Mouse (Mus musculus) heart, embryonic 14.5 days (tissue): ENCODE measurements around the gene Ptms. TPM values are rescaled to one million over a fixed set of nuclear protein-coding genes. Genes with fewer than 3 reads are reported as not detected.

ENCODE experiments used
- ATAC-seq: fragments of 200-750 bp; cut with Nextera tagmentation; 2 replicates; pipeline ENCODE4 v1.8.0; 2017; ENCODE audit warnings: low read depth, moderate TSS enrichment; ENCODE audit not compliant: insufficient number of reproducible peaks, insufficient read depth, low FRiP score
- H3K27ac ChIP-seq, 2 experiments: fragments of 200-500 bp in 1 of 2; fragments of 300-500 bp in 1 of 2; sonication (generic) in 1 of 2; replicated peaks in 1 of 2; 2 replicates each; pipeline ENCODE4 v1.5.1; 2012 to 2014; ENCODE audit warnings: low read depth in 2 of 2, low read length in 2 of 2, control low read depth in 1 of 2, mild to moderate bottlenecking in 1 of 2, mixed read lengths in 1 of 2; ENCODE audit not compliant: control insufficient read depth in 1 of 2, insufficient read depth in 1 of 2
- H3K27me3 ChIP-seq: fragments of 300-500 bp; sonication (generic); 2 replicates; pipeline ENCODE4 v1.6.1; 2014; ENCODE audit warnings: mild to moderate bottlenecking, low read length, control low read depth; ENCODE audit not compliant: control insufficient read depth, insufficient read depth
- H3K36me3 ChIP-seq: fragments of 300-500 bp; sonication (generic); 2 replicates; pipeline ENCODE4 v1.6.1; 2014; ENCODE audit warnings: mild to moderate bottlenecking, control low read depth, low read length, mixed read lengths; ENCODE audit not compliant: control insufficient read depth, insufficient read depth
- H3K4me1 ChIP-seq, 2 experiments: fragments of 200-500 bp in 1 of 2; fragments of 300-500 bp in 1 of 2; sonication (generic) in 1 of 2; 2 replicates each; pipeline ENCODE4 v1.6.1; 2012 to 2014; ENCODE audit warnings: low read length in 2 of 2, control low read depth in 1 of 2, mixed read lengths in 1 of 2; ENCODE audit not compliant: control insufficient read depth in 2 of 2, insufficient read depth in 2 of 2
- H3K4me2 ChIP-seq: fragments of 300-500 bp; sonication (generic); 2 replicates; pipeline ENCODE4 v1.6.1; 2014; ENCODE audit warnings: mild to moderate bottlenecking, low read length
- H3K4me3 ChIP-seq, 2 experiments: fragments of 200-500 bp in 1 of 2; fragments of 300-500 bp in 1 of 2; sonication (generic) in 1 of 2; 2 replicates each; pipeline ENCODE4 v1.5.1; 2012 to 2014; ENCODE audit warnings: low read length in 2 of 2, mild to moderate bottlenecking in 2 of 2, control low read depth in 1 of 2, low read depth in 1 of 2, moderate library complexity in 1 of 2; ENCODE audit not compliant: control insufficient read depth in 1 of 2, insufficient read depth in 1 of 2
- H3K9ac ChIP-seq: fragments of 300-500 bp; sonication (generic); 2 replicates; pipeline ENCODE4 v1.6.1; 2014; ENCODE audit warnings: mild to moderate bottlenecking, low read length
- H3K9me3 ChIP-seq: fragments of 300-500 bp; sonication (generic); 2 replicates; pipeline ENCODE4 v1.6.1; 2016; ENCODE audit warnings: low read length, control low read depth; ENCODE audit not compliant: control insufficient read depth
- WGBS: fragments of 180-500 bp; shearing (Covaris S2); extraction: QIAGEN DNeasy Blood & Tissue Kit; methylation state at CpG from one replicate; pipeline ENCODE4 v1.1.7; 2014; 5-methylcytosine and 5-hydroxymethylcytosine counted together
- polyA plus RNA-seq: library from polyadenylated mRNA; unstranded; fragments of >200 nt; fragmentation: Nextera tagmentation; extraction: Ambion mirVana; gene quantifications from 2 replicates; pipeline ENCODE4 v1.2.1, GENCODE M21; 2014

The Ptms gene
- polyA plus RNA-seq, 1 experiment from 2014 or later, result 251 TPM

GRCm38 (mm10) chr6:124959960-124960359 is 40.1 kb upstream of the Ptms start:
- WGBS, result 93% methylated on average over 13 of the region's 13 CpGs
- Histone ChIP-seq H3K27ac (no peak overlapping the region), H3K4me2 (no peak overlapping the region), H3K9ac (no peak overlapping the region), H3K4me1 (peaks cover 5 to 8% of the 10 kb centered on the region in 2 experiments), H3K4me3 (no peak overlapping the region), H3K36me3 (peaks cover 71% of the 10 kb centered on the region), H3K27me3 (no peaks in the 10 kb centered on the region), H3K9me3 (no peaks in the 10 kb centered on the region)
- no peak for ATAC-seq

GRCm38 (mm10) chr6:124958127-124958526 is 38.2 kb upstream of the Ptms start:
- Histone ChIP-seq H3K4me2 (no peak overlapping the region), H3K9ac (no peak overlapping the region), H3K27ac (no peak overlapping the region), H3K4me3 (no peak overlapping the region), H3K36me3 (peaks cover 71% of the 10 kb centered on the region), H3K9me3 (no peaks in the 10 kb centered on the region), H3K27me3 (no peaks in the 10 kb centered on the region), H3K4me1 (no peaks in the 10 kb centered on the region; a peak in 1 of 4 replicates)
- WGBS, result 84% methylated on average over 3 of the region's 3 CpGs
- no peak for ATAC-seq

- whole genome bisulfite sequencing, result 88% methylated on average over 4 of the region's 4 CpGs
Measured at GRCm38 (mm10) chr6:124955212-124955611, 35.3 kb upstream of the Ptms start.

GRCm38 (mm10) chr6:124953991-124954715 is 34.2 kb upstream of the Ptms start:
- 87% methylated on average over 2 of the region's 2 CpGs for WGBS
- Histone ChIP-seq H3K9ac (no peak overlapping the region), H3K9me3 (no peaks in the 10 kb centered on the region), H3K4me1 (no peaks in the 10 kb centered on the region), H3K36me3 (peaks cover 37% of the 10 kb centered on the region), H3K4me2 (no peak overlapping the region), H3K27ac (no peak overlapping the region), H3K4me3 (no peak overlapping the region), H3K27me3 (no peaks in the 10 kb centered on the region)
- no peak for ATAC-seq

More at GRCm38 (mm10) chr6:124955212-124955611, 35.3 kb upstream of the Ptms start:
- no peak for ATAC-seq
- no peaks in the 10 kb centered on the region for H3K4me1 ChIP-seq
- no peak overlapping the region for H3K9ac ChIP-seq
- H3K27ac ChIP-seq, result no peak overlapping the region
- H3K36me3 ChIP-seq, result peaks cover 48% of the 10 kb centered on the region
- no peak overlapping the region for H3K4me2 ChIP-seq
- H3K4me3 ChIP-seq, result no peak overlapping the region
- H3K9me3 ChIP-seq, result no peaks in the 10 kb centered on the region
- no peaks in the 10 kb centered on the region for H3K27me3 ChIP-seq

GRCm38 (mm10) chr6:124943526-124943925 is 23.6 kb upstream of the Ptms start:
- no peaks in the 10 kb centered on the region for H3K4me1 ChIP-seq
- H3K9ac ChIP-seq, result no peak overlapping the region
- no peak overlapping the region for H3K27ac ChIP-seq
- no peak for ATAC-seq
- H3K27me3 ChIP-seq, result no peaks in the 10 kb centered on the region
- no peak overlapping the region for H3K4me3 ChIP-seq
- H3K4me2 ChIP-seq, result no peak overlapping the region
- no peaks in the 10 kb centered on the region for H3K9me3 ChIP-seq
- H3K36me3 ChIP-seq, result peaks cover 9% of the 10 kb centered on the region
- 82% methylated on average over 3 of the region's 3 CpGs for WGBS

- H3K4me2 ChIP-seq, result no peak overlapping the region
- no peaks in the 10 kb centered on the region for H3K9me3 ChIP-seq
- ATAC-seq, result no peak
- H3K27ac ChIP-seq, result no peak overlapping the region
- peaks cover 28% of the 10 kb centered on the region for H3K36me3 ChIP-seq
- 91% methylated on average over 1 of the region's 1 CpGs for WGBS
- no peaks in the 10 kb centered on the region for H3K27me3 ChIP-seq
- H3K4me3 ChIP-seq, result no peak overlapping the region
- H3K4me1 ChIP-seq, result no peaks in the 10 kb centered on the region
- H3K9ac ChIP-seq, result no peak overlapping the region
Measured at GRCm38 (mm10) chr6:124941679-124942078, 21.8 kb upstream of the Ptms start.

GRCm38 (mm10) chr6:124938554-124938953 is 18.7 kb upstream of the Ptms start:
- Histone ChIP-seq H3K9me3 (no peaks in the 10 kb centered on the region), H3K4me3 (no peak overlapping the region), H3K9ac (no peak overlapping the region), H3K27me3 (no peaks in the 10 kb centered on the region), H3K27ac (no peak overlapping the region), H3K4me2 (no peak overlapping the region), H3K36me3 (peaks cover 59% of the 10 kb centered on the region), H3K4me1 (no peaks in the 10 kb centered on the region)
- 91% methylated on average over 7 of the region's 7 CpGs for WGBS
- ATAC-seq, result no peak

- peaks cover 68% of the 10 kb centered on the region for H3K36me3 ChIP-seq
- H3K9me3 ChIP-seq, result no peaks in the 10 kb centered on the region
- H3K9ac ChIP-seq, result no peak overlapping the region
- H3K27ac ChIP-seq, result no peak overlapping the region
- no peak overlapping the region for H3K4me2 ChIP-seq
- ATAC-seq, result no peak
- H3K27me3 ChIP-seq, result no peaks in the 10 kb centered on the region
- H3K4me3 ChIP-seq, result no peak overlapping the region
- WGBS, result 84% methylated on average over 2 of the region's 2 CpGs
- H3K4me1 ChIP-seq, result peaks cover 2 to 5% of the 10 kb centered on the region in 2 experiments; a peak in 2 of 4 replicates
Measured at GRCm38 (mm10) chr6:124937493-124937892, 17.6 kb upstream of the Ptms start.
